Mouse (Mus musculus) left cerebral cortex, postnatal 14 days (tissue): Measurements from ENCODE around the gene Macrod1. TPM values are rescaled to one million over a fixed set of nuclear protein-coding genes. Genes with fewer than 3 reads are reported as not detected.
A peak's percentile ranks its signal among the peaks of the same experiment; 100 is the strongest.

Experiments used
- DNase-seq, 2 experiments: peaks; one replicate each; pipeline ENCODE4 v3.0.0; 2021 to 2022; ENCODE audit warnings: low spot score in 2 of 2, mixed read lengths in 1 of 2
- intact Hi-C: fragments of 180-260 bp; cut with DNase I; formaldehyde crosslinking; loops from one replicate; pipeline ENCODE4 v1.15.1; 2025
- total RNA-seq, 2 experiments: library from RNA; stranded (reverse); gene quantifications; 2 replicates each; pipeline ENCODE4 v1.2.3; 2021

Macrod1 gene
- total RNA-seq, 2 experiments from 2014 or later, result 8.4 to 11.3 TPM

GRCm38 (mm10) chr19:7178841-7179452 lies 122.3 kb downstream of the Macrod1 start:
- DNase-seq, result no peak
- intact Hi-C loops, result no loop called here

- DNase-seq, result no peak
- intact Hi-C loops, result no loop called here
Observed at GRCm38 (mm10) chr19:7180756-7181405, 124.3 kb downstream of the Macrod1 start.

- no peak for DNase-seq
- intact Hi-C loops, result no loop called here
Observed at GRCm38 (mm10) chr19:7181496-7181895, 124.9 kb downstream of the Macrod1 start.

- DNase-seq, result peak; percentile 73 to 81
- intact Hi-C loops, result no loop called here
Observed at GRCm38 (mm10) chr19:7182273-7182949, 125.8 kb downstream of the Macrod1 start.

GRCm38 (mm10) chr19:7183419-7183818 lies 126.8 kb downstream of the Macrod1 start:
- DNase-seq, result no peak
- intact Hi-C loops, result no loop called here

GRCm38 (mm10) chr19:7185059-7185458 lies 128.4 kb downstream of the Macrod1 start:
- intact Hi-C loops, result no loop called here
- DNase-seq, result no peak

- no peak for DNase-seq
- intact Hi-C loops, result no loop called here
Observed at GRCm38 (mm10) chr19:7185715-7186291, 129.2 kb downstream of the Macrod1 start.

GRCm38 (mm10) chr19:7187157-7187556 lies 130.5 kb downstream of the Macrod1 start:
- intact Hi-C loops, result no loop called here
- no peak for DNase-seq

GRCm38 (mm10) chr19:7189026-7189425 lies 132.4 kb downstream of the Macrod1 start:
- DNase-seq, result no peak
- intact Hi-C loops, result no loop called here

GRCm38 (mm10) chr19:7190986-7191385 lies 134.4 kb downstream of the Macrod1 start:
- no peak for DNase-seq
- intact Hi-C loops, result no loop called here

GRCm38 (mm10) chr19:7191639-7192038 lies 135.0 kb downstream of the Macrod1 start:
- no peak for DNase-seq
- intact Hi-C loops, result no loop called here

GRCm38 (mm10) chr19:7192561-7192967 lies 136.0 kb downstream of the Macrod1 start:
- intact Hi-C loops, result no loop called here
- DNase-seq, result no peak

GRCm38 (mm10) chr19:7195900-7196728 lies 139.5 kb downstream of the Macrod1 start:
- DNase-seq, result peak in 1 of 2 experiments; percentile 69
- intact Hi-C loops, result loop anchor here (2.0 kb wide), 1 partner anchor 127 kb away; no protein-coding TSS in a partner anchor

- intact Hi-C loops, result loop anchor here (2.0 kb wide), 1 partner anchor 128 kb away; no protein-coding TSS in a partner anchor
- DNase-seq, result no peak
Observed at GRCm38 (mm10) chr19:7196741-7197270, 140.2 kb downstream of the Macrod1 start.

- no peak for DNase-seq
- intact Hi-C loops, result loop anchor here (2.0 kb wide), 1 partner anchor 129 kb away; no protein-coding TSS in a partner anchor
Observed at GRCm38 (mm10) chr19:7197445-7197844, 140.8 kb downstream of the Macrod1 start.

- no peak for DNase-seq
- intact Hi-C loops, result no loop called here
Observed at GRCm38 (mm10) chr19:7199089-7199488, 142.5 kb downstream of the Macrod1 start.

- intact Hi-C loops, result loop anchor here (5.0 kb wide), 1 partner anchor 33 kb away; no protein-coding TSS in a partner anchor
Observed at GRCm38 (mm10) chr19:7200427-7200826, 143.8 kb downstream of the Macrod1 start.

GRCm38 (mm10) chr19:7204898-7205297 lies 148.3 kb downstream of the Macrod1 start:
- intact Hi-C loops, result loop anchor here (5.0 kb wide), 1 partner anchor 38 kb away; no protein-coding TSS in a partner anchor
- no peak for DNase-seq

More at GRCm38 (mm10) chr19:7200427-7200826, 143.8 kb downstream of the Macrod1 start:
- DNase-seq, result no peak

- intact Hi-C loops, result no loop called here
- no peak for DNase-seq
Observed at GRCm38 (mm10) chr19:7205326-7205725, 148.7 kb downstream of the Macrod1 start.
